Mouse (Mus musculus): ENCODE measurements around the gene Sag. TPM values are rescaled to one million over a fixed set of nuclear protein-coding genes. Genes with fewer than 3 reads are reported as not detected.

Gene Sag
- polyA plus RNA-seq, 1 experiment from 2014 or later, result 1.5 TPM

DNA sequence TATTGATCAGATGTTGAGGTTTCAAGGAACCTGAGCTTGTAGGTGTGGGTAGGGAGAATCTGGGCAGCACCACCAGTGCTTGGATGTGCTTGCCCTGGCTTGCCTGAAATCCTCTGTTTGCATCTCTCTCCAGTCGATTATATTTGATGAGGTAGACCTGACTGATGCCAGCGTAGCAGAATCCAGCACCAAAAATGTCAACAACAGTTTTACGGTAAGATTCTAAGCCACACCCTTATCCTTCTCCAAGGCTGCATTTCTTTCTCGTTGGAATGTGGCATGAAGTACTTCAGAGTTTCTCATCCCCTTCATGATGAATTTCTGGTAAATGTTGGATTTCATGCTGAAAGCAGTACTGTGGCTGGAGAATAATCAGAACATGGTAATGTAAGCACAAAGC is 78.2 kb downstream of the Sag start:
- Histone ChIP-seq H3K27me3 (replicated peaks) (no peaks in the 10 kb centered on the region), H3K27ac (no peak overlapping the region), H3K4me1 (peaks cover 21% of the 10 kb centered on the region), H3K4me3 (replicated peaks) (no peak overlapping the region), H3K4me2 (no peak overlapping the region), H3K9ac (no peak overlapping the region), H3K9me3 (no peaks in the 10 kb centered on the region), H3K36me3 (0 out of 2 replicates have a peak, but pooled peaks cover 3% of the 10 kb centered on the region)
- ATAC-seq (ENCODE audit: insufficient read depth, low FRiP score, low read depth), result no peak
- WGBS, result 52% methylated on average over 4 of the region's 4 CpGs

DNA sequence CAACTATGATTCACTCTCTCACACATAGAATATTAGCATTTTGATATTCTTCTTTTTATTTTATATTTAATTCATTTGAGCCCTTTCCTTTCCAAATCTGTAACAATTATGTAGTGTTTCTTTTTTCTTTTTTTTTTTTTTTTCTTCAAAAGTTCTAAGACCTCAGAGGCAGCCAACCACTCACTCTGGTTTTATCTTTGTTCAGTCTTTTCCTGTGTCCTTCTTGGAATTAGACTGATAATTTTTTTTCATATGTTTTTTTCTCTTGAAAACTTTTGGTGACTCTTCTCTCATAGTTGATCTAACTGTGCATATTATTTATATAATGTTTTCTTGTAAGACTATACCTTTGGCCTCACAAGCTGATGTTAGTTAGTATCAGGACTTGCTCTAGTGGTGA is 79.1 kb downstream of the Sag start:
- H3K4me3 ChIP-seq (replicated peaks), result no peak overlapping the region
- no peak overlapping the region for H3K4me2 ChIP-seq
- H3K4me1 ChIP-seq, result peaks cover 16% of the 10 kb centered on the region
- ATAC-seq (ENCODE audit: insufficient read depth, low FRiP score, low read depth), result no peak
- 0 out of 2 replicates have a peak, but pooled peaks cover 3% of the 10 kb centered on the region for H3K36me3 ChIP-seq
- no peak overlapping the region for H3K9ac ChIP-seq
- no peaks in the 10 kb centered on the region for H3K27me3 ChIP-seq (replicated peaks)
- no peaks in the 10 kb centered on the region for H3K9me3 ChIP-seq
- no peak overlapping the region for H3K27ac ChIP-seq

GRCm38 (mm10) chr1:87890960-87891359 is 87.5 kb downstream of the Sag start:
- no peak for ATAC-seq (ENCODE audit: insufficient read depth, low FRiP score, low read depth)

DNA sequence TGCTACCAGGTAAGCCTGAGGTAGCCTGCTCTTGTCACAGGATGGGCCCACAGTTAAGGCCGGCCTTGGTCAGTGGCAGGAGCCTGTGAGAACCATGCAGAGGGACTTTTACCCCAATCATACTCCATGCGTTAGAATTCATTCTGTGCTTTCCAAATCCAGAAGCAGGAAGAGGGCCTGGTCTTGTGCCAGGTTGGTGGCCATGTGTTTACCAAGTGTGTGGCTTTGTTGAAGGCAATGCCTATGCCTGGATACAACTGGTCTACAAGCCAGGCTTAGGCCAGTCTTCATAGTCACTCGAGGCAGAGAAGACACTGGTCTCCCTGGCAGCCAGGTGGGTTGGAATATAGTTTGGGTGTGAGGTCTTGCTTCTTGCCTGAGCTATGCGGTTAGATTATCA is 88.2 kb downstream of the Sag start:
- no peak for ATAC-seq (ENCODE audit: insufficient read depth, low FRiP score, low read depth)

More at GRCm38 (mm10) chr1:87890960-87891359, 87.5 kb downstream of the Sag start:
- no peak overlapping the region for H3K4me3 ChIP-seq (replicated peaks)
- 0 out of 2 replicates have a peak, but pooled peaks cover 6% of the 10 kb centered on the region for H3K4me1 ChIP-seq
- 61% methylated on average over 1 of the region's 1 CpGs for WGBS
- H3K36me3 ChIP-seq, result no peaks in the 10 kb centered on the region
- H3K27ac ChIP-seq, result peak overlapping the region; percentile 21; the same call in 1 of the 2 replicates
- no peak overlapping the region for H3K4me2 ChIP-seq
- no peaks in the 10 kb centered on the region for H3K9me3 ChIP-seq
- no peaks in the 10 kb centered on the region for H3K27me3 ChIP-seq (replicated peaks)
- H3K9ac ChIP-seq, result no peak overlapping the region

DNA sequence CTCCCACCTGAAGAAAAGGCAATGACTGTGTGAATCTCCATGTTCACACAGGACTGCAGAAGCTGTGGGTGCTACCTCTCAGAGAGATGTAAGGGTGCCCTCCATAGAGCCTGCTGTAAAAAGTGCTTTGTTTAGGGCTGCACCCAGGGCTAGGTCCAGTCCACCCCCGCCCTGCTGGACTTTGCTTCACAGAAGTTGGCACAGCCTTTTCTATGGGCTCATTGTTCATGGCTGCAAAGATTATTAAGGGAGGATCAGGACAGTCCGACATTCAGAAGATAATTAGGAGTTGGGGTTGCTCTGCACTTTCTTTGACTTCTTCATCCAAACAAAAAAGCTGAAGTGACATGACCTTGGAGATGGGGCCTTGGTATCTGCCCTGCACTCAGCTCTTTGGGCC is 89.0 kb downstream of the Sag start:
- no peak overlapping the region for H3K9ac ChIP-seq
- H3K27me3 ChIP-seq (replicated peaks), result no peaks in the 10 kb centered on the region
- H3K9me3 ChIP-seq, result no peaks in the 10 kb centered on the region
- no peak overlapping the region for H3K4me2 ChIP-seq
- no peak overlapping the region for H3K4me3 ChIP-seq (replicated peaks)
- peak; percentile 53; the same call in 1 of the 2 replicates for ATAC-seq (ENCODE audit: insufficient read depth, low FRiP score, low read depth)
- no peaks in the 10 kb centered on the region for H3K36me3 ChIP-seq
- no peak overlapping the region for H3K27ac ChIP-seq
- 68% methylated on average over 2 of the region's 2 CpGs for WGBS
- H3K4me1 ChIP-seq, result 0 out of 2 replicates have a peak, but pooled peaks cover 6% of the 10 kb centered on the region

More for the DNA sequence above, 88.2 kb downstream of the Sag start:
- Histone ChIP-seq H3K9ac (no peak overlapping the region), H3K27me3 (replicated peaks) (no peaks in the 10 kb centered on the region), H3K4me1 (0 out of 2 replicates have a peak, but pooled peaks cover 6% of the 10 kb centered on the region), H3K27ac (peak overlapping the region; percentile 21; the same call in 1 of the 2 replicates), H3K4me3 (replicated peaks) (no peak overlapping the region), H3K4me2 (no peak overlapping the region), H3K9me3 (no peaks in the 10 kb centered on the region), H3K36me3 (no peaks in the 10 kb centered on the region)
- 76% methylated on average over 4 of the region's 4 CpGs for WGBS

DNA sequence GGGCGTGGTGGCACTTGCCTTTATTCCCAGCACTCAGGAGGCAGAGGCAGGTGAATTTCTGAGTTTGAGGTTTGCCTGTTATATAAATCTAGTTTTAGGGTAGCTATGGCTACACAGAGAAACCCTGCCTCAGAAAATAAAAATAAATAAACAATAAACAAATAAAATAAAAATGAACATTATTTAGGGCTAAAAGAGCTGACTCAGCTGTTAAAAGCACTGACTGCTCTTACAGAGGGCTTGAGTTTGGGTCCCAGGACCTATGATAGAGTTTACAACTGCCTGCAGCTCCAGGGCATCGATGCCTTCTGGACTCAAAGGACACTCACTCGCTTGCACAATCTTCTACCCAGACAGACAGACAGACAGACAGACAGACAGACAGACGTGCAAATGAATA is 89.9 kb downstream of the Sag start:
- no peaks in the 10 kb centered on the region for H3K9me3 ChIP-seq
- H3K4me2 ChIP-seq, result no peak overlapping the region
- H3K4me3 ChIP-seq (replicated peaks), result no peak overlapping the region
- H3K36me3 ChIP-seq, result no peaks in the 10 kb centered on the region
- no peak overlapping the region for H3K27ac ChIP-seq
- WGBS, result 92% methylated on average over 4 of the region's 4 CpGs
- H3K4me1 ChIP-seq, result 0 out of 2 replicates have a peak, but pooled peaks cover 6% of the 10 kb centered on the region
- no peak overlapping the region for H3K9ac ChIP-seq
- H3K27me3 ChIP-seq (replicated peaks), result no peaks in the 10 kb centered on the region
- no peak for ATAC-seq (ENCODE audit: insufficient read depth, low FRiP score, low read depth)

Other genes with a start within 250 kb of the Sag start
- 12.2 and 14.6 TPM in 2 replicates for gene Ngef, start 229.8 kb upstream of the Sag start, polyA plus RNA-seq (2015; fragmentation: Nextera tagmentation; extraction: Ambion mirVana)
- gene Inpp5d, start 183.4 kb upstream of the Sag start, polyA plus RNA-seq (2015; fragmentation: Nextera tagmentation; extraction: Ambion mirVana), result 5.1 and 6.7 TPM in 2 replicates
- 28.0 and 29.7 TPM in 2 replicates for gene Atg16l1, start 47.8 kb upstream of the Sag start, polyA plus RNA-seq (2015; fragmentation: Nextera tagmentation; extraction: Ambion mirVana)
- 25.5 and 26.1 TPM in 2 replicates for gene Dgkd, start 49.6 kb downstream of the Sag start, polyA plus RNA-seq (2015; fragmentation: Nextera tagmentation; extraction: Ambion mirVana)
- 29.2 and 33.5 TPM in 2 replicates for gene Usp40, start 204.9 kb downstream of the Sag start, polyA plus RNA-seq (2015; fragmentation: Nextera tagmentation; extraction: Ambion mirVana)

Measured in stomach, embryonic 15.5 days (tissue).